Mouse (Mus musculus) T-cell, adult 2 months (primary cell): ENCODE data around the gene Mmp28.

ENCODE experiments used
- DNase-seq: peaks from one replicate; pipeline ENCODE4 v3.0.0; 2022; ENCODE audit warnings: low spot score

The Mmp28 gene

DNA sequence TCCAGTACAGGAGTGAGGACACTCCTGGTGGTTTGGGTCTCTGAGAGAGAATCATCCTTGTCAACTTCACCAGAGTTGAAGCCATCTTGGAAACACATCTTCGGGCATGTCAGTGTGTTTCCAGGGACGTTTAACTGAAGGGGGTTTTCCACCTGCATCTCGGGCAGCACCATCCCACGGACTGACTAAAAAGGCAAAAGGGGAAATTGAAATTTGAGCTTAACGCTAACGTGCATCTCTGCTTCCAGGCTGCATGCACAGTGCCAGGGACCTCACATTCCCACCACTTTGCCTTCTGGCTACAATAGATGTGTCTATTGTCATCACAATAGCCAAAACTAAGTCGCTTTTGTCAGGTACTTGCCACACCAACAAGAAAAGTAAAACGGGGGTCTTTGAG, 54.6 kb downstream of the Mmp28 start:
- DNase-seq, result no peak

DNA sequence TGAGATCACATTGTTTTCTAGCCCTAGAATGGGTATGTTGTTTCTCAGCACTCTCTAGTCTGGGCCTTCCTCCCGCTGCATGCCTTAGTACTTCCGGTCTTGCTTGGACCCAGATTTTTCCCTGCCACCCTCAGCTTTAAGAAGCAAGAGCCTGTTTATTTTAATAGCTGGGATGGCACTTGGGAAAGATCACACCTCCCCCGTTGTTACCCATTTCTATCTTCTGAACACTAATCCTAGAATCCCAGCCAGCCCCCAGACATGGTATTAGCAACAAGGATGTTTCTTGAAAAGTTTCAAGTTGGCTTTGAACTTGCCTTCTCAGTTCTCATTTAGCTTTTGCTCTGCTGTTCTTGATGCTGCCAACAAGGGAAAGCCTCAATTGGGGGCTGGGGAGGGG, 56.5 kb downstream of the Mmp28 start:
- no peak for DNase-seq

DNA sequence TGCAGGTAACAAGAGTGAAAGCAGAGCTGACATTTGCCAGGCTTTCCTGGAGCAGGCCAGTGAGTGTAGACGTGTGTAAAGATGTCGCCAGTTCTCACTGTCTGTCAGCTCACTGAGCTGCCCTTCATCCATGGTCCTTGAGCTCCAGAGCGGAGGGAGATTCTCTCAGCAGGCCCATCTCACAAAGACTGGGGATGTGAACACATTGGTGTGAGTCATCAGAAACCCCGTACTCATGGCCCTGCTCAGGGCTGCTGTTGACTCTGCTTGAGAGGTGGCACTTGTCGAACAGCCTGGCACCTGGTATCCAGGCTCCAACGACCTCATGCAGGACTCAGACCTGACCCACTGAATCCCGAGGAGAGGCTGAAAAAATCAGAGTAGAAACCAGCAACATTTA, 59.1 kb downstream of the Mmp28 start:
- no peak for DNase-seq

DNA sequence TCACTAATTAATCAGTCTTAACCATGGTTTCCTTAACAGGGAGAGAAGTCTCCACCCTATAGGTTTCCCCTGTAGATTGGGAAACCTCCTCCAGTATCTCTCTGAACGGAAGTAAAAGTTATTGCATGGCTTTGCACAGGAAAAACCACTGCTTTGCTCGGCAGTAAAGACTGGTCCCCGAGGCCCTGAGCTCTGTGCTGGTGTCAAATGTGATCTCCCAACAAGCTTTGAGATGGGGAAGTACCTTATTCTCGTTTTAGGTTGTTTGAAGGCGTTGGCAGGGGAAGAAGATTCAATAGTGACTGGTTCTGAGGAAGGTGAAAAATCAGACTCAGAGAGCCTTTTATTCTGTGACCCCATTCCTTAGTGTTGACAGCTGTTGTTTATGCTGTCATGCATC, 64.1 kb downstream of the Mmp28 start:
- DNase-seq, result no peak

DNA sequence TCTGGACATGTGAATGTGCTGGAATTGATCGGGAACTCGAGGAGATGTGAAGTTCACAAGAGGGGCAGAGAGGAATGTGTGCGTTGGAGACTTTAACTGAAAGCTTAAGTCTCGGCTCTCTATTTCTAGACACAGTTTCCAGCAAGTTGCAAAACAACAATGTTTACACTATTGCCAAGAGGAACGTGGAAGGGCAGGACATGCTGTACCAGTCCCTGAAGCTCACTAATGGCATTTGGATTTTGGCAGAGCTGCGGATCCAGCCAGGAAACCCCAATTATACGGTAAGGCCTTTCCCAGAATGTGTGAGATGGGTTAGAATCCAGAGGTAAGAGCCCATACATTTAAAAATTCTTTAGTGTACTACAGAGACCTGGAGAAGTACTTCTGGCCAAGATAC, 65.2 kb downstream of the Mmp28 start:
- DNase-seq, result no peak

DNA sequence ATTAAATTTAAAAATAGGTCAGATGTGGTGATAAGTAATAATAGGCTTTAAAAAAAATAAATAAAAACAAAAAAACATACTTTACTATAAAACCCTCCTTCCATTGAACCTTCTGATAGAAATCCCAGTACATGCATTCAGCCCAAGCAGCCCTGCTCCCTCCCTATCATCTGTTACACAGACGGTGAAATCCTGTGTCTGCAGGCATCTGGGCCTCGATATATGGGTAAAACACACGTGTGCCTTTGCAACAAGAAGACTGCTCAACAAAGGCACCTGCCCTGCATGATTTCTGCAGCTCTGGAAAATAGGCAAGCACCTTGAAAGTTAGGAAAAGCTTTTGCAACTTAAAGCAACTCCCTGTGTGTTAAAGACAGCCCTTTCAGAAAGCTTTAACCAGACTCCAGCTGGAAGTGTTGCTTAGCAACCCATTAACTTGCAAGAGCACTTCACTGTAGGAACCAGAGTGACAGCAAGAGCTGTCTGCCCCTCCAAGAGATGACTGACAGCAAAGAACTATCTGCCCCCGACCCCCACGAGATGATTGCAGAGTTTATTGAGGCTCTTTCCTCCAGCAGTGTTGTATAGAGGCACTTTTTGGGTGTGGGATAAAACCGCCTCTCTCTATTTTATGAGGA, 68.0 kb downstream of the Mmp28 start:
- DNase-seq, result no peak

DNA sequence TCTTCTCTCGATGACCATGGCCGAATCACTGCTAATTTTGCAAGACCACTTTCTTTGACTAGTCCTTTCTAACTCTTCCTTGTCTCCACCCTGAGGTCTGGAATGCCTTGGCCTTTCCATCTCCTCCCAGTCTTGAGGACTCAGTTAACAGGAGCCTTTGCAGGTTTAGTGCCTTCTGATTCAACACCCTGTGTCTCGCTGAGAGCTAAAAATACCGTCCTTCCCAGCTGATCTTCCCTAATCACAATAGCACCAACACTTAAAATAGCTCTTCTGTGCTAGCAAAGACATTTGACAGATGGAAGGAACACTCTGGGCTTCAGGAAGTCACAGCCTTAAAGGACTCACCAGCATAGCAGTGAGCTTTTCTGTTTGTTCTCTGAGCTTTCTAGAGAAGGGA, 69.8 kb downstream of the Mmp28 start:
- DNase-seq, result no peak
